Mouse (Mus musculus): ENCODE measurements around the gene Snx20.

GRCm38 (mm10) chr8:88618612-88619011, 17.3 kb downstream of the Snx20 start:
- TF ChIP-seq CTCF (IDR thresholded peaks at IDR 0.05; ENCODE audit: low read depth, low read length) = no peak
- TF ChIP-seq GATA1 (IDR thresholded peaks at IDR 0.05; ENCODE audit: borderline replicate concordance, low read length) = no peak
- no peak for TF ChIP-seq POLR2AphosphoS5 (IDR thresholded peaks at IDR 0.05; ENCODE audit: insufficient replicate concordance, low read depth, low read length)
- TF ChIP-seq GATA2 (IDR thresholded peaks at IDR 0.05; ENCODE audit: borderline replicate concordance, low read depth, low read length) = no peak
- TF ChIP-seq TAL1 (conservative IDR thresholded peaks at IDR 0.05; ENCODE audit: low read depth, low read length) = no peak

All from G1E (cell line).